Mouse (Mus musculus): ENCODE results near the gene Cyp19a1. TPM values are rescaled to one million over a fixed set of nuclear protein-coding genes. Genes with fewer than 3 reads are reported as not detected.

The Cyp19a1 gene
- polyA plus RNA-seq, 1 experiment from 2014 or later: not detected

DNA sequence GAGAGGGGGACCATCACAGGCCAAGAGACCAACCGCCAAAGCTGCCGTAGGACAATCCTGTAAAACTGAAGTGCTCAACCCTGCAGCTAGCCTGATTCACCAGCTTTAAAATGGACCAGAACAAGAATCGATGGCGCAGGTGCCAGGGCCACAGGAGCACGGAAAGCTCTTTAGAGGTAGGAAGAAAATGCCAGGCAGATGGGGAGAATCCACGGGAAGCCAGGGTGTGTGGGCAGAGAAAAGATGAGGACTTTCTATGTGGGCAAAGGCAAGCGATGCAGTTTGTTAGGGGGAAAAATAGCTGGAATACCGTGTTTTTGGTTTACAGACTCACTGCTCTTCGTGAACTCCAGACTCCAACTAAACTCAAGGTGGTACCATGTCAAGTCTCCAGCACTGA, 53.0 kb downstream of the Cyp19a1 start:
- ATAC-seq (ENCODE audit: insufficient number of reproducible peaks, insufficient read depth, low FRiP score, low read depth): no peak

DNA sequence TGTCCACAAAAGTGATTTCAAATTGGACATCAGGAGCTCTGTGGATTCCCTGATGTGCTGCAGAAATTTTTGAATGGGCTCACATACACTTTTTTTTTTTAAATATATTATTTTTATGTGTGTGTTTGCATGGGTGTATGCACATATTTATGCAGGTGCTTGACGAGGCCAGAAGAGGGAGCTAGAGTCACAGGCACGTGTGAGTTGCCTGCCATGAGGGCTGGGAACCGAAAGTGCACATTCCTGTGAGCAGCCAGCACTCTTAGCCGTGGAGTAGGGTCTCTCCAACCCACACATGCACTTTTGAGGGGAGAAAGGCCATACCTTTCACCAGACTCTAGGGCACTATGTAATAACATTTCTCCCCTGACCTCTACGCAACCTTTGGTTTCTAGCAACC, 73.1 kb downstream of the Cyp19a1 start:
- ATAC-seq (ENCODE audit: insufficient number of reproducible peaks, insufficient read depth, low FRiP score, low read depth): no peak
- H3K36me3 ChIP-seq (ENCODE audit: control insufficient read depth, insufficient read depth, low read length): no peaks in the 10 kb centered on the region
- no peak overlapping the region for H3K4me2 ChIP-seq (replicated peaks; ENCODE audit: low read depth, low read length)
- H3K4me3 ChIP-seq (ENCODE audit: low read depth, low read length): no peak overlapping the region
- H3K4me1 ChIP-seq (ENCODE audit: control insufficient read depth, insufficient read depth, low read length): no peaks in the 10 kb centered on the region
- no peaks in the 10 kb centered on the region for H3K9me3 ChIP-seq (ENCODE audit: control insufficient read depth, low read depth, low read length)
- H3K27ac ChIP-seq (ENCODE audit: low read length): no peak overlapping the region
- no peak overlapping the region for H3K9ac ChIP-seq (replicated peaks; ENCODE audit: low read depth, low read length)
- no peaks in the 10 kb centered on the region for H3K27me3 ChIP-seq (ENCODE audit: control insufficient read depth, insufficient read depth, low read length)
- 71% methylated on average over 5 of the region's 5 CpGs for WGBS

More for the DNA sequence above, 53.0 kb downstream of the Cyp19a1 start:
- H3K9ac ChIP-seq (replicated peaks; ENCODE audit: low read depth, low read length): no peak overlapping the region
- H3K4me1 ChIP-seq (ENCODE audit: control insufficient read depth, insufficient read depth, low read length): no peaks in the 10 kb centered on the region
- WGBS: 84% methylated on average over 9 of the region's 9 CpGs
- no peak overlapping the region for H3K4me3 ChIP-seq (ENCODE audit: low read depth, low read length)
- H3K27me3 ChIP-seq (ENCODE audit: control insufficient read depth, insufficient read depth, low read length): no peaks in the 10 kb centered on the region
- no peaks in the 10 kb centered on the region for H3K9me3 ChIP-seq (ENCODE audit: control insufficient read depth, low read depth, low read length)
- no peak overlapping the region for H3K4me2 ChIP-seq (replicated peaks; ENCODE audit: low read depth, low read length)
- no peaks in the 10 kb centered on the region for H3K36me3 ChIP-seq (ENCODE audit: control insufficient read depth, insufficient read depth, low read length)
- H3K27ac ChIP-seq (ENCODE audit: low read length): no peak overlapping the region

DNA sequence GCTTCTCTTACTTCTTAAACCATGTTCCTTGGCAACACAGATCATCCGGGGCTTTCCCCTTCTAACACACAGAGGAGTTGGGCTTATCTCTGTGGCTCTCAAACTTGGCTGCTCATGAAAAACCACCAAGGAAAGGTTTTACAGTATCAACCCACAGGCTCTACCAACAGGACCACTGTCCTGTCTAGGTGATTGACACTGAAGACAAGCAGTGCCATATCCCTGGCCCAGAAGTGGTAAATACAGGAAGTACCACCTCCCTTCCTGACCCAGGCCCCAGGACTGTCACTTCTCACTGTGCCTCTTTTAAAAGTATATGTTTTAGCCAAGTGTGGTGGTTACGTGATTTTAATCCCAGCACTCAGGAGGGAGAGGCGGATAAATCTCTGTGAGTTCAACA, 76.5 kb downstream of the Cyp19a1 start:
- Histone ChIP-seq H3K27me3 (ENCODE audit: control insufficient read depth, insufficient read depth, low read length) (no peaks in the 10 kb centered on the region), H3K4me3 (ENCODE audit: low read depth, low read length) (no peak overlapping the region), H3K4me2 (replicated peaks; ENCODE audit: low read depth, low read length) (no peak overlapping the region), H3K9me3 (ENCODE audit: control insufficient read depth, low read depth, low read length) (no peaks in the 10 kb centered on the region), H3K9ac (replicated peaks; ENCODE audit: low read depth, low read length) (no peak overlapping the region), H3K4me1 (ENCODE audit: control insufficient read depth, insufficient read depth, low read length) (no peaks in the 10 kb centered on the region), H3K27ac (ENCODE audit: low read length) (no peak overlapping the region), H3K36me3 (ENCODE audit: control insufficient read depth, insufficient read depth, low read length) (no peaks in the 10 kb centered on the region)
- ATAC-seq (ENCODE audit: insufficient number of reproducible peaks, insufficient read depth, low FRiP score, low read depth): no peak
- 80% methylated on average over 3 of the region's 3 CpGs for WGBS

DNA sequence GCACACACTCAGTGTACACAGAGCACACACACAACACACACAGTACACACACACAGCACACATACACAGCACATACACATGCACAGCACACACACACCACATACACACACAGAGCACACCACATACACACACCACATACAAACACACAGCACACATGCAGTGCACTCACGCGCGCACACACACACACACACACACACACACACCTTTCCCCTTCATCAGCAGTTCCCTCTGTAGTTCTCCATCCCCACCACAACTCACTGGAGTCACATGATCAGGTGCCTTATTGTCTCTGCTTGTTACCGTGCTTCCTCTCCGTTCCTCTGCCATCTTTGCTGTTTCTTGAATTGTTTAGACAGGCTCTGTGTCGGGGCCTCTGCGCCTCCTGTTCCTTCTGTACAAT, 85.4 kb downstream of the Cyp19a1 start:
- Histone ChIP-seq H3K9ac (replicated peaks; ENCODE audit: low read depth, low read length) (no peak overlapping the region), H3K4me3 (ENCODE audit: low read depth, low read length) (no peak overlapping the region), H3K36me3 (ENCODE audit: control insufficient read depth, insufficient read depth, low read length) (no peaks in the 10 kb centered on the region), H3K27me3 (ENCODE audit: control insufficient read depth, insufficient read depth, low read length) (no peaks in the 10 kb centered on the region), H3K4me2 (replicated peaks; ENCODE audit: low read depth, low read length) (no peak overlapping the region), H3K27ac (ENCODE audit: low read length) (no peak overlapping the region), H3K9me3 (ENCODE audit: control insufficient read depth, low read depth, low read length) (no peaks in the 10 kb centered on the region), H3K4me1 (ENCODE audit: control insufficient read depth, insufficient read depth, low read length) (no peaks in the 10 kb centered on the region)
- 81% methylated on average over 7 of the region's 7 CpGs for WGBS
- ATAC-seq (ENCODE audit: insufficient number of reproducible peaks, insufficient read depth, low FRiP score, low read depth): no peak

DNA sequence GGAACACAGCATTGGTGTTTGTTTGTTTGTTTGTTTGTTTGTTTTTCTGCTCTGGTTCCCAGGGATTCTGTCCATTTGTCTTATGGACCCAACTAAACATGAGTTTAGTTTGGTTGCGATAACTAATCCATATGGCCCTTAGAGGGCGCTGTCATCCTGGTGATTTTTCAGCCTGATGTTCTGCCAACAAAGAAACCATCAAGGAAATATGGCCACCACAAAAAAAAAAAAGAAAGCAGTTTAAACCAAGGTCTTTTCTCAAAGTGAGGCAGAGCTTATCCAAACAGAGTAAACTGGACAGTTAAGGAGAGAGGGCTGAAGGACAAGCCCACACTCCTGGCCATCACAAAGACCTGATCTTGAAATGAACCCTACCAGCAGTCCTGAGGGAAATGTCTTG, 86.6 kb downstream of the Cyp19a1 start:
- H3K4me1 ChIP-seq (ENCODE audit: control insufficient read depth, insufficient read depth, low read length): no peaks in the 10 kb centered on the region
- 20% methylated on average over 2 of the region's 2 CpGs for WGBS
- no peak overlapping the region for H3K4me2 ChIP-seq (replicated peaks; ENCODE audit: low read depth, low read length)
- no peak for ATAC-seq (ENCODE audit: insufficient number of reproducible peaks, insufficient read depth, low FRiP score, low read depth)
- H3K4me3 ChIP-seq (ENCODE audit: low read depth, low read length): no peak overlapping the region
- no peak overlapping the region for H3K9ac ChIP-seq (replicated peaks; ENCODE audit: low read depth, low read length)
- no peaks in the 10 kb centered on the region for H3K9me3 ChIP-seq (ENCODE audit: control insufficient read depth, low read depth, low read length)
- no peak overlapping the region for H3K27ac ChIP-seq (ENCODE audit: low read length)
- H3K27me3 ChIP-seq (ENCODE audit: control insufficient read depth, insufficient read depth, low read length): no peaks in the 10 kb centered on the region
- no peaks in the 10 kb centered on the region for H3K36me3 ChIP-seq (ENCODE audit: control insufficient read depth, insufficient read depth, low read length)

DNA sequence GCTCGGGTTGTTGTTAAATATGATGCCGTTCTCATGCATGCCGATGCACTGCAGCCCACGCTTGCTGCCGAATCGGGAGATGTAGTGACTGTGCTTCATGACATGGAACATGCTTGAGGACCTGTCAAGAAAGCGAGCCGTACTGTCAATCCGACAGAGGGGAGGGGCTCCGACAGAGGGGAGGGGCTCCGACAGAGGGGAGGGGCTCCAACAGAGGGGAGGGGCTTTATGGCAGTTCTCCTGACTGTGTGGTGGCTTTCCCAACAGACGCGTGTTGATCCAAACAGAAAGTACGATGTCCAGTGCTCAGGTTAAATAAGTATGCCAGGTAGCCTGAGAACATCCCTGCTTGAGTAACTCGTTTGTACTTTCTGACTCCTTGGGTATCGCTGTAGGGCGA, 87.7 kb downstream of the Cyp19a1 start:
- 74% methylated on average over 17 of the region's 17 CpGs for WGBS
- no peak for ATAC-seq (ENCODE audit: insufficient number of reproducible peaks, insufficient read depth, low FRiP score, low read depth)
- H3K9ac ChIP-seq (replicated peaks; ENCODE audit: low read depth, low read length): no peak overlapping the region
- no peak overlapping the region for H3K4me3 ChIP-seq (ENCODE audit: low read depth, low read length)
- H3K36me3 ChIP-seq (ENCODE audit: control insufficient read depth, insufficient read depth, low read length): no peaks in the 10 kb centered on the region
- no peaks in the 10 kb centered on the region for H3K4me1 ChIP-seq (ENCODE audit: control insufficient read depth, insufficient read depth, low read length)
- no peak overlapping the region for H3K27ac ChIP-seq (ENCODE audit: low read length)
- H3K4me2 ChIP-seq (replicated peaks; ENCODE audit: low read depth, low read length): no peak overlapping the region
- no peaks in the 10 kb centered on the region for H3K9me3 ChIP-seq (ENCODE audit: control insufficient read depth, low read depth, low read length)
- no peaks in the 10 kb centered on the region for H3K27me3 ChIP-seq (ENCODE audit: control insufficient read depth, insufficient read depth, low read length)

DNA sequence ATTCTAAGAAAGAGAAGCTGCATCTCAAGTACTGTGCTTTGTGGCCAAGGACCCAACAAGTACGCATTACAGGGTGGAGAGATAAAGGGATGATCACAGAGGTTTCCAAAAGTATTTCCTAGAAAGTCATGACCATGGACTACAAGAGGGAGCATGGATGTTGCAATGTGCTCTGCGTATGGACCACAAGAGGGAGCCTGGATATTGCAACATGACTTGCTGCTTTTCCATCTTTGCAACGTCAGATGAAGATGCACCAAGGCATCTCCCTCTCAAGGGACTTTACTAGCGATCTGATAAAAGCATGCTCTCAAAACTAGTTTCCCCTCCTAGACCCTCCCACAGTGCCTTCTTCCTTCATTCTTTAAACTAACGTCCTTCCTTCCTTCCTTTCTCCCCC, 98.4 kb downstream of the Cyp19a1 start:
- Histone ChIP-seq H3K27ac (ENCODE audit: low read length) (no peak overlapping the region), H3K9me3 (ENCODE audit: control insufficient read depth, low read depth, low read length) (no peaks in the 10 kb centered on the region), H3K4me2 (replicated peaks; ENCODE audit: low read depth, low read length) (no peak overlapping the region), H3K27me3 (ENCODE audit: control insufficient read depth, insufficient read depth, low read length) (no peaks in the 10 kb centered on the region), H3K4me3 (ENCODE audit: low read depth, low read length) (no peak overlapping the region), H3K9ac (replicated peaks; ENCODE audit: low read depth, low read length) (no peak overlapping the region), H3K36me3 (ENCODE audit: control insufficient read depth, insufficient read depth, low read length) (no peaks in the 10 kb centered on the region), H3K4me1 (ENCODE audit: control insufficient read depth, insufficient read depth, low read length) (no peaks in the 10 kb centered on the region)
- whole genome bisulfite sequencing: 59% methylated on average over 5 of the region's 5 CpGs
- ATAC-seq (ENCODE audit: insufficient number of reproducible peaks, insufficient read depth, low FRiP score, low read depth): no peak

DNA sequence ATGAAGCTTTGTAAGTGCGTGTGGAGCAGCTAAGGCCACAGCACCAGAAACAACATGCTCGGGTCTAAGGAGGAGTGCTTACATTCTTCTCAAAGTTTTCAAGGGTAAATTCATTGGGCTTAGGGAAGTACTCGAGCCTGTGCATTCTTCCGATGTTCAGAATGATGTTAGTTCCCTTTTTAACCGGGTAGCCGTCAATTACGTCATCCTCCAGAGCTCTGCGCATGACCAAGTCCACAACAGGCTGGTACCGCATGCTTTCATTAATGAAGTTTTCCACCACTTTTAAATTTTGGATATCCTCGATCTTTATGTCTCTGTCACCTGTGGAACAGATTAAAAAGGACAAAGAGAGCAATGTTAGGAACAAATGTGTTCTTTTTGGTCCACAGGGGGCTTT, 99.5 kb downstream of the Cyp19a1 start:
- Histone ChIP-seq H3K36me3 (ENCODE audit: control insufficient read depth, insufficient read depth, low read length) (no peaks in the 10 kb centered on the region), H3K4me2 (replicated peaks; ENCODE audit: low read depth, low read length) (no peak overlapping the region), H3K9ac (replicated peaks; ENCODE audit: low read depth, low read length) (no peak overlapping the region), H3K27me3 (ENCODE audit: control insufficient read depth, insufficient read depth, low read length) (no peaks in the 10 kb centered on the region), H3K4me1 (ENCODE audit: control insufficient read depth, insufficient read depth, low read length) (no peaks in the 10 kb centered on the region), H3K9me3 (ENCODE audit: control insufficient read depth, low read depth, low read length) (no peaks in the 10 kb centered on the region), H3K4me3 (ENCODE audit: low read depth, low read length) (no peak overlapping the region), H3K27ac (ENCODE audit: low read length) (no peak overlapping the region)
- no peak for ATAC-seq (ENCODE audit: insufficient number of reproducible peaks, insufficient read depth, low FRiP score, low read depth)
- WGBS: 86% methylated on average over 10 of the region's 10 CpGs

DNA sequence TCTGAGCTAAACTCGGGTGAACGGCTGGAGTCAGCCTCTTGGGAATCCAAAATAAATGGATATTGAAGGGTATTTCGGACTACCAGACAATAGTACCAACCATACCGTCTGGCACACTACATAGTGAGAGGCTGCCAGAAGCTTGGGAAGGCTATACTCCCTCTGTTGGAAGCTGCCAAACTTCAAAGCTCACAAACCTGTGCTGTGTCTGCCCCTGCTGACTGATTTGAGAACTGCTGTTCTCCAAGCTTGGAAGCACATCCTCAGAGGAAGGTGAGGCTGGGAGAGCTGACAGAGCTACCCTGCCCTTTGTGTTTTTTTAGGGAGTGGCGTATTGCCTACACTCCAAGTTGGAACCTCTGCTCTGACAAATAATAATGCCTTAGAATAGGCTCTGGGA, 104.8 kb downstream of the Cyp19a1 start:
- no peak overlapping the region for H3K4me2 ChIP-seq (replicated peaks; ENCODE audit: low read depth, low read length)
- H3K36me3 ChIP-seq (ENCODE audit: control insufficient read depth, insufficient read depth, low read length): no peaks in the 10 kb centered on the region
- no peak overlapping the region for H3K9ac ChIP-seq (replicated peaks; ENCODE audit: low read depth, low read length)
- no peaks in the 10 kb centered on the region for H3K4me1 ChIP-seq (ENCODE audit: control insufficient read depth, insufficient read depth, low read length)
- ATAC-seq (ENCODE audit: insufficient number of reproducible peaks, insufficient read depth, low FRiP score, low read depth): no peak
- no peaks in the 10 kb centered on the region for H3K27me3 ChIP-seq (ENCODE audit: control insufficient read depth, insufficient read depth, low read length)
- no peak overlapping the region for H3K27ac ChIP-seq (ENCODE audit: low read length)
- 67% methylated on average over 5 of the region's 5 CpGs for WGBS
- no peaks in the 10 kb centered on the region for H3K9me3 ChIP-seq (ENCODE audit: control insufficient read depth, low read depth, low read length)
- no peak overlapping the region for H3K4me3 ChIP-seq (ENCODE audit: low read depth, low read length)

Data from stomach, embryonic 14.5 days (tissue).